11 mouse cellular contexts compared by ENCODE assay signal in genomic region chr12:100023821-100024365, GRCm38 (mm10).
"Had no signal": no experiment of that assay in that cellular context is flagged by ENCODE, and none has a peak within 500 bp of the region (broad histone marks: within the 10 kb centered on the region; RNA-seq: fewer than 3 reads in every experiment).

No protein-coding gene starts in this region.

- H3K27me3 ChIP-seq: liver, embryonic 13.5 days; neural tube, embryonic 15.5 days had no signal

- DNase-seq: kidney, adult 18-20 months; kidney, postnatal 10 days; liver, embryonic 13.5 days; liver, postnatal 0 days; midbrain, embryonic 14.5 days; right cerebral cortex, adult 18-20 months; right cerebral cortex, postnatal 25 days; thymus, postnatal 36 days had no signal

- H3K9me3 ChIP-seq: limb, embryonic 10.5 days; liver, embryonic 13.5 days; neural tube, embryonic 15.5 days had no signal

- H3K4me1 ChIP-seq: limb, embryonic 10.5 days; liver, embryonic 13.5 days had no signal

- H3K9ac ChIP-seq: liver, embryonic 13.5 days; liver, postnatal 0 days; neural tube, embryonic 15.5 days had no signal

- H3K4me3 ChIP-seq: limb, embryonic 10.5 days; liver, embryonic 13.5 days; myocyte; neural tube, embryonic 15.5 days had no signal

- ATAC-seq: liver, postnatal 0 days had no signal

- H3K36me3 ChIP-seq: limb, embryonic 10.5 days; liver, embryonic 13.5 days; neural tube, embryonic 15.5 days had no signal

- H3K27ac ChIP-seq: limb, embryonic 10.5 days; liver, embryonic 13.5 days; neural tube, embryonic 15.5 days had no signal

- H3K4me2 ChIP-seq: liver, embryonic 13.5 days; neural tube, embryonic 15.5 days had no signal
